Mouse (Mus musculus) ovary, adult 18-20 months (tissue): ENCODE results near the gene Atg14.
"Not testable (repeated sequence)": the region's sequence is repeated elsewhere in the genome, so short reads cannot be mapped to it uniquely, and the experiment has no call there.

Source experiments
- DNase-seq: peaks from one replicate; pipeline ENCODE4 v3.0.0; 2022; ENCODE audit warnings: low spot score, mixed read lengths

The Atg14 gene

DNA sequence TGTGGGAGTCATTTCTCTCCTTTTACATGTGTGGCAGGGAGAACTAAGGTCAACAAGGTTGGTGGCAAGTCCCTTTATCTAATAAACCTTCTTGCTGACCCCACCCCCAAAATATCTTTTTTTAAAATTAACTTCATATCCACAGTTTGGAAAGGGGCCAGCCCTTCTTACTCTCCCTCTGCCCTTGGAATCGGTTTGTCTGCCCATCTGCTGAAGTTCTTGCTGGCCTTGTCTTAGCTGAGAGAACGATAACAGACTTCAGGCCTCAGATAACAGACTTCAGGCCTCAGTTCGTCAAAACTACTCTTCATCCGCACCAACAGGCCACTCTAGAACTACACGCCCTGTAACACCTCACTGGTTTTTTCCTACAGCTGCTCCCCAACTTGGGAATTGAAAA is 26.2 kb downstream of the Atg14 start:
- DNase-seq, result peak; percentile 77

DNA sequence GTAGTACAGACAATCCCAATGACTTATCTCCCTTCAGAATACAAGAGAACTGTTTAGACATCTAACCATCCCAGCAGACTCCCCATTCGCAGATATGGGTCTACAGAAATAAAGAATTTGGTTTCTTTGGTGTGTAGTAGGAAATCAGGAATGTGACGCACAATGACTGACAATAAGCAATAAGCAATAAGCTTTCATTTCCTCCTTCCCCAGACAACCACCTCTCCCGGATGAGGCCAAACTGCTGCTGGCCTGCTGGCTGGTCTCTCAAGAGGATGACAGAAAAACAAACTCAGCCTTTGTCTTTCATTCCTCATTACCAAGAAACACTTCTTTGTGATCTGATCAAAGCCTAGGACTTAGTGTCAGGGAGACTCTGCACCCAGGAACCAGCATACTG is 28.2 kb downstream of the Atg14 start:
- DNase-seq, result no peak

DNA sequence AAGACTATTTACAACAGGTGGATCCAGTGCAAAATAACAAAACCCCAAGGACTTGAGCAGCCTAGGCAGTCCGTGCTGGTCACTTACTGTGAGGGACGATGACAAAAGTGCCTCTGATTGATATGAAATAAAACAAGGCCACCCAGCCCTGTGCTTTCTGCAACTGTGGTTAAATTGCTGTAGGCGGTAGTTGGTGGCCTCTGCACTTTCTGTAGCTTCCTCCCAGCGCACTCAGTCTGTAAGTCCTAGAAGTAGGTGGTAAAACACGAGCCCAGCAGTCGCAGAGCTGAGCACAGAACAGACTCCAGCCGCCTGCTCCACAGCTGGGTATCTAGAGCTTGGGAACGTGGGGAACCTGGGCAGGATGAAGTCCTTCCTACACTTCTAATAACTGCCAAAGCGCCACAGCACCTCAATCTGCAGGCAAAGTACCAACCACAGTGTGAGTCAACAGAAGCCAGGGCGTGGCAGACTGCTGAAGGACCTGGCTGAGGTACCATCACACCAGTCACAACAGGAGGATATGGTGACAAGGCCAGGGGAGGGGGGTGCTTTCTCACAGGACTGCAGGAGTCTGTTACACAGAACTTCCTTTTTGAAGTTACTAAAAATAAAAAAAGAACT is 29.0 kb downstream of the Atg14 start:
- no peak for DNase-seq

DNA sequence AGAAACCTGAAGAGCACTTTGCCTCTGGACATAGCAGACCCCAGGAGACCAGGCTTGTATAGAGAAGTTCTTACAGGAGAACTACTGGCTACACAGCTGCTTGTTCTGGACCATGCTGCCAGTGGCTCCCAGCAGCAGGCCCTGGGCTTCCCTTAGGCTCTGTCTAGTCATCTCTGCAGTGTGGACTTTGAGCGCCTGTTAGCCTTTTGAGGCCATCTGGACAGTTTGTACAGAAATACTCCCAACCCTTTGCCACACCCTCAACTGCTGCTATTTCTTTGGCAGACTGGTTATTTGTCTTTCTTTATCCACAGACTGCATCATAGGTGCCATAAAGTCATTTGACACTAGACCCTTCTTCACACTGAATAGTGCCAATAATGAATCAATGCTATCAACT is 35.4 kb downstream of the Atg14 start:
- no peak for DNase-seq

DNA sequence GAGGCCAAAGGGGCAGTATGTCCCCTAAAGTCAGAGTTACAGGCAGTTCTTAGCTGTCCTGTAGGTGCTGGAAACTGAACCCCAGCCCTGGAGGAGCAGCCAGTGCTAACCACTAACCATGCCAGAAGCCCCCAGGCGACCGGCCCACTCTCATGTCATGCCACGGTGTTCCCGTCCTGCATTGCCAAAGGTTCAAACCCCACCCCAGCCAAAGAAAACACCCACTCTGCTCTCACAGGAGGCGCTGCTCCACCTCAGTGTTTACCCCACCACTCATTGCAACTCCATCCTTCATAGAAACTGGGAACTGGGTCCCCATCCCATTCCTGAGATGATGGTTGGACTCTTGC is 36.3 kb downstream of the Atg14 start:
- no peak for DNase-seq

DNA sequence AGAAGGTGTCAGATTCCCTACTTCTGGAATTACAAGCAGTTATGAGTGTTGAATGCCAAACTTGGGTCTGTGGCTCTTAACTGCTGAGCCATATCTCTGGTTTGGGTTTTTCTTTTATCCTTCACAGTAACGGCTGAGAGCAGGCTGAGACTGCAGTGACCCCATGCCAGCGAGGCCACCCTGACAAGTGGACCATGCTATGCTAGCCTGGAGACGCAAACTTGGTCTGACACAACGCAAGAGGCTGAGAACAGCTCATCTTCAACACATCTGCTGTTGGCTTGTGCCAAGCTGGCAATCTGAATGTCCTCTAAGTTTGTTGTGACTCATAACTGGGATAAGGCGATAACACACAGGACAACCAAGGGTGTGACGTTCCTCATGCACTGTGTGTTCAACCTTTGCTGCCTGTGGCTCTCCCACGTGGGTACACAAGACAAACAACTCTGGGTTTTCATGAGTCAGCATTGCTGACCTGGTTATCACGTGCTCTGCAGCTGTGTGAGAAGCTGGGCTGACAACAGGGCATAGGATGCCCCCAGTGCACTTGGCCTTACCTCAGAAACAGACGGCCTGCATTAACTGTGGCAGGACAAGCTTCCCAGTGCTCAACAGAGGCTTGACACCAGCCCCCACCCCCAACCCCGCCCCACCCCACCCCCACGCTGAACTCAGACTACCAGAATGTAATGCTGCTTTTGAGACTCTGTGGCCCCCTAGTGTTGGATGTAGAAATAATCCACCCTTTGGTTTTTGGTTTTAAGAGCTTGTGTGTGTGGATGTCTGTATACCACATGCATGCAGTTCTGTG is 36.9 kb downstream of the Atg14 start:
- DNase-seq, result peak; percentile 78

DNA sequence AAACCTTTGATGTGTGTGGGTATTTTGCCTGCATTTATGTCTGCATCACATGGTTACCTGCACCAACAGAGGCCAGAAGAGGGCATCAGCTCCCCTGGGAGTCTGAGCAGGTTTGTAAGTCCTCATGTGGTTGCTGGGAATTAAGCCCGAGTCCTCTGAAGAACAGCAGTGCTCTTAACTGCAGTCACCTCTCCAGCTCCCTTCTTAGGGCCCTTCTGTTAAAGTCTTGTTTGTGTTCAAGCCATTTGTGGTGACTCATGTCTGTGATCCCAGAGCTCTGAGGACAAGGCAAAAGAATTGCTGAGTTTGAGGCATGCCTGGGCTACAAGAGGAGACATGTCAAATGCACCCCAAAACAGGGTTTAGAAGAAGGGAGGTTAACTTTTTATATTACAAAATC is 38.0 kb downstream of the Atg14 start:
- DNase-seq, result no peak

DNA sequence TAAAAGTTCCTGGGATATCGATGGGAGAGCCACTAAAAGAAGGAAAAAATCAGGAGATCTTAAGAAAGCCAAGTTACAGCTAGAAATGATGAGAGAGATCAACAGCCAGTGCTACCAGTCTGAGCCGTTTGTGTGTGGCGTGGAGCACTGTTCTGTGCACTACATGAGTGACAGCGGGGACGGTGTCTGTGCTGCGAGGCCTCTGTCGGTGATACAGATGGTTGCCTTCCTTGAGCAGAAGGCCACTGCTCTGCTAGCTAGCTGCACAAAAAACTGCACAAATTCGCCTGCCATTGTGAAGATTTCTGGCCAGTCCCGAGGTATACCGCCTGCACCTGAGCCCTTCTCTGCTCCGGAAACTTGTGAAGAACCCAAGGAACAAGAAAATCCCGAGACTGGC is 40.9 kb downstream of the Atg14 start:
- not testable (repeated sequence) for DNase-seq

DNA sequence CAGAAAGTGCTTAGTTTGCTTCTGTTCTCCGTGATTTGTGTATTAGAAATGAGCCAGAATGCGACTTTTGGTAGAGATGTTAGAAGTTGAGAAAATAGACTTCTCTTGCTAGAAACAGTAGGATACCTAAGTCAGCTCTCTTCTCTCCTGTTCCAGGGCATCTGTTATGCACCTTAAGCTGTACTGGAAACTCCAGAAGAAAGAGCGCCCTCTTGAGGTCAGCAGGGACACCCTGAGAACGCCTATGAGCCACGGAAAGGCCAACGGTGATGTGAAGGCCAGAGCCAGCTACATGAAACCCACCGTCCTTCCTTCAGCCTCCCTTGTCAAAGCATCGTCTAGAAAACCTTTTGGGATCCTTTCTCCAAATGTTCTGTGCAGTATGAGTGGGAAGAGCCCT is 41.4 kb downstream of the Atg14 start:
- DNase-seq, result no peak

DNA sequence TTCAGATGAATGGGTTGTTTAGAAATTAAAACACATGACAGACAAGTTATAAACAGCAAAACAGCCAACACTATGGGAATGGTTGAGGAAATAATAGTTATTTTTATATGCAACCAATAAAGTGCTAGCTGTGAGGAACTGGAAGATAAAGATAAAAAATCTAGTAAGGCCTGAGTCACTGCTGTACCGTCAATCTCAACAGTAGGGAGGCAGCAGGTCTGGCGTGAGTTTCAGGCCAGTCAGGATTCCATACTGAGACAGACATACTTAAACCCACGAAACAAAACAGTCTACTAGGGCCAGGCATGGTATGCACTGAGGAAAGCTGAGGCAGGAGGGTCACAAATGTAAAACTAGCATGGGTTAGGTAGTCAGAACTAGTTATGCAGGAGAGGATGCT is 42.2 kb downstream of the Atg14 start:
- DNase-seq, result no peak

DNA sequence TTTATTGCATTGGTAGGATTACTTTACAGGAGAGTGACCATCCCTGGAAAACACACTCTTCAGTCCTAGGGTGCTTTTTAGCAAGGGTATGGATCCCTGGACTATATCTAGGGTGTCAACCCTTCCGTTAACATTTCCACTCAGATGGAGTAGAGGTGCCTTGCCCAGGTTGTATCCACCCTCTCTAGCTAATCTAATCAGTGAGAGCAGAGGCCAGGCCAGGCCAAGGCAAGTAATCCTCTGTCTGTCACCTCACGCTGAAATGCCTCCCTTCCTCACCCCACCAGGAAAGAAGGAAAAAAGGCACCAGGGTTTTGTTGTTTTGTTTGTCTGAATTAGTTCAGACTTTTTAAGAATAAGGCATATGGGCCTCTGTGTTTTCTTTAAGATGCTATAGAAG is 42.6 kb downstream of the Atg14 start:
- no peak for DNase-seq

DNA sequence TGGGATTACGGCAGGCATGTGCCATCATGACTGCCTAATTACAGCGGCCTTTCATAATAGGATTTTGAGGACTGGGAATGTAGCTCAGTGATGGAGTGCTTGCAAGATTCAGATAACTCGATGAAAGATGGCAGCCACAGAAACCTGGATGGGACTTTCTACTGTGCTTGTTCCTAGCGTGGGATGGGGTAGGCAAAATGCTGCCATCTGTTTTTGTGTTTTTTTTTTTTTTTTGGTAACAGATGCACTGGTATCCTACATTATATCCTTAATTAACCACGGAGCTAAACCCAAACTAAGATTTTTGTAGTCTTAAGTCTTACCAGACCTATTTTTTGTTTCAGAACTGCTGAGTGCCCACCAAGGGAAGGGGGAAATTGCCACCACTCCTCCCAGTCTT is 44.6 kb downstream of the Atg14 start:
- no peak for DNase-seq

DNA sequence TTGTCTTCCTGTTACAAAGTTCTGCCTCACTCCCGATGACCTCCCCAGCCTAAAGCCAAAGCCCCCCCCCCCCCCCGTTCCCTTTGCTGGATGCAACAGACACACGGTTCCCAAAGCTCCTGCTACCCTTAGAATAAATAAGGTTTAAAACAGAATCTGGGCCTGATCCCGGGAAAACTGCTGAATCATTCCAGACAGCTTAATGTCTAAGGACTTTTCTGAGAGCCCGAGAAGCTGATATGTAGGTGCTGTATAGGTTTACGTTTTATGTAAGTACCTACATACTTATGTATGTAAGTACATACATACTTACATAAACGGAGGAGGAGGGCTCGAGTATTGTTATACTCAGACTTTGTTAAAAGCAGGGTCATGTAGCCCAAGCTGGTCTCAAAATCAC is 45.1 kb downstream of the Atg14 start:
- no peak for DNase-seq

DNA sequence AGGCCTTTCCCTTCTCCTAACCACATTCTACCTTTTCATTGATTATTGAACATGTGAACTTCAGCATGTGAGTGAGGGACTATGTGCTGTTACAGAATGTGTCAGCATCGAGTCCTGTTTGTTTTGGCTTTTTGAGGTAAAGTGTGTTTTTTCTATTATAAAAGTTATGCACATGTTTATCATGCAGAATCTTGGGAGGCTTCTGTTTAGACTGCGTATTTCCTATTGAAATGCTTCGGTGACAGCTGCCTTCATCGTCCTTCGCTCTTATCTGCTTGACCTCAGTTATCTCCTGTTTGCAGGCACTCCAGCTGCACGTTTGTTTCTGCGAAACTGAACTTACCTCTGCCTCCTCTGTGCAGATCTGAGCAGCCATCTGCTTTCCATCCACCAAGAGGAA is 48.1 kb downstream of the Atg14 start:
- DNase-seq, result no peak

DNA sequence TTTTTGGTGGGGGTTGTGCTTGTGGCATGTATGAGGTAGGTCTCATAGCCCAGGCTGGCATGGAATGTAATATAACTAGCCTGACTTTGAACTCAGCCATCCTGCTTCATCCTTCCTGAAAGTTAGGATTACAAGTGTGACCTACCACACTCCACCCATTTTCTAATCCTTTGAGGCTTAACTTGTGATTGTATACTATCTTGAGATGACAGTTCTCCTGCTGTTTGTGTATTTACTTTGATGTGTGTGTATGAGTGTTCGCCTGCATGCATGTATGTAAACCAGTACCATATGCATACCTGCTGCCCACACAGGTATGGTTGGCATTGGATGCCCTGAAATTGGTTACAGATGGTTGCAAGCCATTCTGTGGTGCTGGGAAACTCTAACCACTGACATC is 48.8 kb downstream of the Atg14 start:
- DNase-seq, result no peak

DNA sequence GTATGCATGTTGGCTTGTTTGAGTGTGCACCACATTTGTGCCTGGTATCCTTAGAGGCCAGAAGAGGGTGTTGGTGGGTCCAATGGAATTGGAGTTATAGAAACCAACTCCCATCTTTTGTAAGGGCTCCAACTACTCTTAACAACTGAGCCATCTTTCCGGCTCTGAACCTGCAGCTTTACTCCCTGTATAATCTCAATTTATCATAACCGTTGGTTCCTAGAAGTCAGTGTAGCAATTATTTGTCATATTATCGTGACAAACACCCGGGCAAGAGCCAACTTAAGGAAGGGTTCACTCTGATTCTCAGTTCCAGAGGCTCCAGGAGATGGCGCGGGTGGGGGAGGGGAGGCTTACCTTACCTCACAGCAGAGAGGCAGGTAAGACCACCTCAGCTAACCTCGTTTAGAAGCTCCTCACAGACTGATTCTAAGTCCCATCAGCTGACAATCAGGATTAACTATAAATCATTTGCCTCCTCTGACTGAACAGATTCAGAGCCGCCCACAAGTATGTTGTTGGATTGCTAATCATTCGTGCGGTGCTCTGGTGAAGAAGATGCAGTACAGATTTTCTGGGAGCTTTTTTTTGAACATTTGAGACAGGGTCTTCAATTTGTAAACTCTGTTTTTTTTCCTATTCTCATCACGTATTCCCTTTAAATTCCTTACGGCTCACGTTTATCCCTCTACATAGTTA is 49.5 kb downstream of the Atg14 start:
- no peak for DNase-seq

DNA sequence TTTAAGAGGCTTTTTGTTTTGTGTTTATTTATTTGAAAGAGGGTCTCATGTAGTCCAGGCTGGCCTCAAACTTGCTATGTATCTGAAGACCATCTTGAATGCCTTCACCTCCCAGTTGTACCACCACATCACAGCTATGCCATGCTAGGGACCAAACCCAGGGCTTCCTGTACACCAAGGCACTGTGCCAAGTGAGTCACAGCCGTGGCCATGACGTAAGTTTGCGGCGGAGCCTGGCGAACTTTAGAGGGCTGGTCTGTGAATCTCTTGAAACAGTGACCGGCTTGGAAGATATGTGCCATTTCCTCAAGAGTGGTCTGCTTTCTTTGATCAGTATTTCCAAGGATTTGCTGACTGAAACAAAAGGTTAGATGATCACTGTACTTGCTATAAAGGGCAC is 51.8 kb downstream of the Atg14 start:
- peak; percentile 21 for DNase-seq

DNA sequence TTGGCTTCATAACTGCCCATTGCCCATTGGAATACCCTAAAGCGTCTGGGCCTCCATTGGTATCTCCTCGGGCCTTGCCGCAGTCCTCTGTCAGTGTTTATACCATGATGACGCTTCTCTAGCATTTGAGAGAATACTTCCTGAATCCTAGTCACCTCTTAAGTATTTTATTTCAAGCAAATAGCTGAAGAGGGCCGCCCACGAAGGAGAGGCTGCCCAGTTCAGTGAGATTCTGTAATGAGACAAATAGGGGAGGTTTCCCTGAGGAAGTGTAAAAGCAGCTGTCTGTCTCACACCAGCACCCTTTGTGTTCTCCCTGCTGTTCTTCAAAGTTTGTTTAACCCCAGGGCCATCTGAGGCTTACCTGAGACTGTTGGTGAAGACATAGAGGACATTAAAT is 53.7 kb downstream of the Atg14 start:
- DNase-seq, result no peak

DNA sequence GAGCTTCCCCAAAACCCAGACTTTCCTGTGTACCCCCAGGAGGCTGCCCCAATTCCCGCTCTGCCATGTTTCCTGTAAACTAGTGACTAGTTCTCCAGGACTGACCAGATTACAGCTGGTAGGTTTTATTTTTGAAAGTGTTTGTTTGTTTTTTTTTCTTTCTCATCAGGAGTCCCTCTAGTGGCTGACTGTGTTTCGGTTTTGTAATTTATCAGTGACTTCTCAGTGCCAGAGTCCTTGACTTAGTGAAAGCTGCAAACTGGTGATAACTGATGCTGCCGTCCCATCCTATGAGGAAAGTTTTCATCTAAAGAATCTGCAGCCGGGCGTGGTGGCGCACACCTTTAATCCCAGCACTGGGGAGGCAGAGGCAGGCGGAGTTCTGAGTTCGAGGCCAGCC is 54.8 kb downstream of the Atg14 start:
- no peak for DNase-seq

DNA sequence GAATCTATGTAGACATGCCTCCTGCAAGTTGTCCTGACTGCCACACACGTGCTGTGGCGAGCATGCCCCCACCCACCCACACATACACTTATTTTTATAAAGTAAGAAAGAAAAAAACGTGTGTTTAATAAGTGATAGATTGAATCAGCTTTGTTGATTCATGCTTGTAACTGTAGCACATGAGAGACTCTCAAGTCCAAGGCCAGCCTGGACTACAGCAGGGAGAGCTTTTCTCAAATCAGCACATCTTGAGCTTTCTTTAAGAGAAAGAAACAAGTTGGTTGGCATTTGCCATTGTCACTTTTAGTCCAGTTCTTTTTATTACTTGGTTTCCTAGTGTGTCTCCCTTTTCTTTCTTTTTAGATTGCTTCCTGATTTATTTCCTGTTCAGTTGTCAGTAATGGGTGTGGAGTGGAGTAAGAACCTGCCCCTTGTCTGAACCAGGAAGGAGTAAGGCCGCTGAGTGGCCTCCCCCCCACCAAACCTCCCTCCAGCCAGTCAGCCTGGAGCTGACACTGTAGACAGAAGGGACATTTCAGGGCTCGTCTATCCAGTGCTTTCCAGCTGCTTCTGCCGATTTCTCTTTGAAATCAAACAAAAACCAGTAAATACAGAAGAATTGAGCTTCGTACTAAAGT is 55.5 kb downstream of the Atg14 start:
- no peak for DNase-seq

DNA sequence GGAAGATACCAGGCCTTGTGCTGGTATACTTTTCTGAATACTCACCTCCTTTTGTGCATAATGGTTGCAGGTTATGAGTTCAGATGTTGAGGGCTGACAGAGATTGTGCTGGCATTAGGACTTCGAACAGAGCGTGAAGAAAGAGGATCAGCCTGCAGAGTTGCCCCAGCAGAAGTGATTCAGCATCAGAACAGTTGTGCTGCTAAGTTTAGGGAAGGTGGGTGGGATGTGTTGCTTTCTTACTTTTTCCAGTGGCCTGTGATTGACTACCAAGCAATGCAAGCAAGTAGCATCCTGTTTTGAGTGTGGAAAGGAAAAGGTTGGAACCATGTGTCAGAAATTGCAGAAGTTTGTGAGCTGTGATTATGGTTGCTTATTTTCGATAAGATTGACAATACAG is 56.8 kb downstream of the Atg14 start:
- no peak for DNase-seq

DNA sequence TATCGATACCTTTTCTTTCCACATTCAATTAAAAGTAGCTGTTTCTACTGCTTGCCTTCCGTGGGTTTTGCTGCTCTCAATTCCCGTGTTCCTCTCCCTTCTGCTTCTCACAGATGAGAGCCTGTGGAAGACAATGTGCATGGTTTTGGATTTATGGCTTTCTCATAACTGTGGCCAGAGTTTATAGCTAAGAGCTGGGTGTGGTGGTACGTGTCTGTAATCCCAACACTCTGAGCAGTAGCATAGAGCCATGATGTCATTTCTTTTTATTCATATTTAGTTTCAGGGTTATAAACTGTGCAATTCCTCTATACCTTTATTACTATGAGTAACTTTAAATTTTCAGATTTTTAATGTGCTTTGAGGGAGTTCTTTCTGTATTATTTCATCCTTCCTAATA is 60.2 kb downstream of the Atg14 start:
- DNase-seq, result no peak

DNA sequence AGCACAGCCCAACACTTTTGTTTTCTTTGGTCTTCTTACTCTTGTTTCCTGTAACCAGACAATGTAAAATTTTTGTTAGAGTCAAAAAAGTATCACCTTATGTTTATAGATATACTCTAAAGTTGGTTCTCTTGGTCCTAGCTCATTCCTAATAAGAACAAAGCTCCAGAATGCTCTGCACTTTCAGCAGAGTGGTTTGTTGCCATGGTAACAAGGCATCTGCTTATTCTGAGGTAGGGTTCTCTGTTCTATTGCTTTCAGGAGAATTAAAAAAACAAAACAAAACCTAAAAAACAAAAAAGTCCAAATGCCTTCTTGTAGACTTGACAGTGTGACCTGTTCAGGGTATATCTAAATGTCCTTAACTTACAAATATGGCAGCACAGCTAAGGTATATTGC is 62.4 kb downstream of the Atg14 start:
- DNase-seq, result no peak
